Mouse (Mus musculus) heart, embryonic 11.5 days (tissue): ENCODE results near the gene Gzma. TPM values are rescaled to one million over a fixed set of nuclear protein-coding genes. Genes with fewer than 3 reads are reported as not detected.
A peak's percentile ranks its signal among the peaks of the same experiment; 100 is the strongest.

Experiments used
- ATAC-seq: fragments of 200-750 bp; cut with Nextera tagmentation; replicated peaks from 2 replicates; pipeline ENCODE4 v1.8.0; 2017; ENCODE audit warnings: moderate library complexity; ENCODE audit not compliant: insufficient number of reproducible peaks, low FRiP score, low TSS enrichment
- H3K27ac ChIP-seq: fragments of 300-500 bp; sonication (generic); 2 replicates; pipeline ENCODE4 v1.5.1; 2014; ENCODE audit warnings: mild to moderate bottlenecking, low read depth, low read length
- H3K27me3 ChIP-seq: fragments of 300-500 bp; sonication (generic); 2 replicates; pipeline ENCODE4 v1.6.1; 2014; ENCODE audit warnings: mild to moderate bottlenecking, low read length, mixed read lengths; ENCODE audit not compliant: control insufficient read depth, insufficient read depth
- H3K36me3 ChIP-seq: fragments of 300-500 bp; sonication (generic); 2 replicates; pipeline ENCODE4 v1.6.1; 2014; ENCODE audit warnings: mild to moderate bottlenecking, low read length, moderate library complexity, mixed read lengths; ENCODE audit not compliant: control insufficient read depth, insufficient read depth
- H3K4me1 ChIP-seq: fragments of 300-500 bp; sonication (generic); 2 replicates; pipeline ENCODE4 v1.6.1; 2014; ENCODE audit warnings: low read length; ENCODE audit not compliant: control insufficient read depth, insufficient read depth
- H3K4me2 ChIP-seq: fragments of 300-500 bp; sonication (generic); 2 replicates; pipeline ENCODE4 v1.6.1; 2014; ENCODE audit warnings: mild to moderate bottlenecking, moderate library complexity
- H3K4me3 ChIP-seq: fragments of 300-500 bp; sonication (generic); 2 replicates; pipeline ENCODE4 v1.5.1; 2014; ENCODE audit warnings: low read depth, low read length
- H3K9ac ChIP-seq: fragments of 300-500 bp; sonication (generic); 2 replicates; pipeline ENCODE4 v1.6.1; 2014; ENCODE audit warnings: mild to moderate bottlenecking, low read depth, low read length, moderate library complexity
- H3K9me3 ChIP-seq: fragments of 300-500 bp; sonication (generic); replicated peaks from 2 replicates; pipeline ENCODE4 v1.6.1; 2016; ENCODE audit warnings: low read length; ENCODE audit not compliant: control insufficient read depth
- WGBS: fragments of 180-500 bp; shearing (Covaris S2); extraction: QIAGEN DNeasy Blood & Tissue Kit; methylation state at CpG from one replicate; pipeline ENCODE4 v1.1.7; 2014; ENCODE audit not compliant: insufficient replicate concordance; 5-methylcytosine and 5-hydroxymethylcytosine counted together
- polyA plus RNA-seq: library from polyadenylated mRNA; unstranded; fragments of >200 nt; fragmentation: Nextera tagmentation; extraction: Ambion mirVana; gene quantifications from 2 replicates; pipeline ENCODE4 v1.2.1, GENCODE M21; 2014

The Gzma gene
- polyA plus RNA-seq, 1 experiment from 2014 or later = not detected

GRCm38 (mm10) chr13:113097011-113097410, 3.8 kb downstream of the Gzma start:
- Histone ChIP-seq H3K36me3 (no peaks in the 10 kb centered on the region), H3K9ac (no peak overlapping the region), H3K27me3 (no peaks in the 10 kb centered on the region), H3K4me2 (no peak overlapping the region), H3K9me3 (no peaks in the 10 kb centered on the region), H3K4me1 (no peaks in the 10 kb centered on the region), H3K4me3 (no peak overlapping the region), H3K27ac (no peak overlapping the region)
- no peak for ATAC-seq
- WGBS = 59% methylated on average over 3 of the region's 3 CpGs

DNA sequence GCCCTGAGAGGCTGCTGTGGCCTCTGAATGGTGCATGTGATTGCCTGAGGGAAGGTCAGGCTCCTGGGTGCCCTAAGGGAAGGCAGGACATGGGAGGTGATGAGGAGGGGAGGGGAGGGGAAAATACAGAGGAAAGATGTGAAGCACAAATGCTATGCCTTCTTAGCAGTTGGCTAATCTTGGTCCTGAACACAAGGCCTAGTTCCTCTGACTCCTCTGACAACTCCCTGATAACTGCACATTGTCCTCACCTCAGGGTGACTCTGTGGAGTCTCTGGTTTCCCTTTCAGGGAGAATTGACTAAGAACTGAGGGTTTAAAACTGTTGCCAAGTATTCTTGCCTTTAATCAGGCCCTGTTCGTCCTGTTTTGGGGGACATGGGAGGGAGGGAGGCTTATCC, 6.2 kb downstream of the Gzma start:
- no peak overlapping the region for H3K4me3 ChIP-seq
- 73% methylated on average over 1 of the region's 1 CpGs for WGBS
- H3K4me2 ChIP-seq = no peak overlapping the region
- no peaks in the 10 kb centered on the region for H3K4me1 ChIP-seq
- no peaks in the 10 kb centered on the region for H3K36me3 ChIP-seq
- H3K9me3 ChIP-seq = no peaks in the 10 kb centered on the region
- H3K27ac ChIP-seq = no peak overlapping the region
- H3K27me3 ChIP-seq = no peaks in the 10 kb centered on the region
- H3K9ac ChIP-seq = no peak overlapping the region
- no peak for ATAC-seq

DNA sequence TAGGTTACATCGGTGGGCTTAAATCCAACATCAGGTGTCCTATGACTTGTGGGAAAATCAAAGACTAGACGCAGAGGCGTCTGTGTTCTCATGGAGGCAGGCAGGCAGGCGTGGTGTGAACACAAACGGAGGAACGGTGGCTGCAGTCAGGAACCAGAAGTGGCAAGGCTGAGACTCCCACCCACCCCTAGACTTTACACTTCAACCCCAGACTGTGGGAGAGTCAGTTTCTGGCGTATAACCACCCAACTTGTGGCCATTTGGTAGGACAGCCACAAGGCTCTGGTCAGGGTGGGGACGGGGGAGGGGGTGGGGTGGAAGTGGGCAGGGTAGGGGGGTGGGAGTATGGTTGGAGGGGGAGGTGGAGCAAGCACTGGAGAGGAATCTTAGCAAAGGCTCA, 10.3 kb downstream of the Gzma start:
- WGBS = 59% methylated on average over 8 of the region's 8 CpGs
- no peak overlapping the region for H3K4me2 ChIP-seq
- H3K4me1 ChIP-seq = no peaks in the 10 kb centered on the region
- H3K27me3 ChIP-seq = no peaks in the 10 kb centered on the region
- no peak overlapping the region for H3K27ac ChIP-seq
- no peaks in the 10 kb centered on the region for H3K36me3 ChIP-seq
- no peak overlapping the region for H3K9ac ChIP-seq
- ATAC-seq = 0 out of 2 replicates have a peak, but pooled peaks have one; percentile 2
- H3K9me3 ChIP-seq = no peaks in the 10 kb centered on the region
- H3K4me3 ChIP-seq = no peak overlapping the region

- H3K4me2 ChIP-seq = no peak overlapping the region
- H3K27me3 ChIP-seq = no peaks in the 10 kb centered on the region
- 0 out of 2 replicates have a peak, but pooled peaks cover 6% of the 10 kb centered on the region for H3K4me1 ChIP-seq
- H3K4me3 ChIP-seq = no peak overlapping the region
- no peak for ATAC-seq
- 63% methylated on average over 13 of the region's 13 CpGs for WGBS
- no peaks in the 10 kb centered on the region for H3K36me3 ChIP-seq
- no peaks in the 10 kb centered on the region for H3K9me3 ChIP-seq
- no peak overlapping the region for H3K9ac ChIP-seq
- H3K27ac ChIP-seq = no peak overlapping the region
Observed at GRCm38 (mm10) chr13:113087226-113088017, 13.4 kb downstream of the Gzma start.

DNA sequence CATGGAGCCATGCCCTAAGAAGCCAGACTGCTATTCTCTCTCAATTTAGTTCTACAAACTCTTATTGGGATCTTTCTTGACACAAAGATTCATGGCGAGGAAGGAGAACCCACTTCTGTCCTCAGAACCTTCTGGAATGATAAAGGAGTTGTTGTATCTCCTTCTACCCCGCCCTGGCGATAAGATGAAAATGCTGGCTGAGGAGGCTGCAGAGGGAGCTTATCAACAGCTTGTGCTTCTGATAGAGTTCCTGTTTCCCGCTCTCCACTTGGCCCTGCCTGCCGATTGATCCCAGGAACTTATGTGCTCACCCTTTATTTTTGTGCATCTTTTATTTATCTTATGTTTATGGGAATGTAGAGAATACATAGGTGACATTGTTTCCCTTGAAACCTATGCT, 16.0 kb downstream of the Gzma start:
- Histone ChIP-seq H3K9me3 (no peaks in the 10 kb centered on the region), H3K27ac (no peak overlapping the region), H3K36me3 (no peaks in the 10 kb centered on the region), H3K4me2 (no peak overlapping the region), H3K4me3 (no peak overlapping the region), H3K27me3 (no peaks in the 10 kb centered on the region), H3K9ac (no peak overlapping the region), H3K4me1 (0 out of 2 replicates have a peak, but pooled peaks cover 6% of the 10 kb centered on the region)
- ATAC-seq = no peak
- WGBS = 13% methylated on average over 5 of the region's 5 CpGs

- Histone ChIP-seq H3K9me3 (no peaks in the 10 kb centered on the region), H3K4me3 (no peak overlapping the region), H3K27ac (no peak overlapping the region), H3K27me3 (no peaks in the 10 kb centered on the region), H3K4me1 (0 out of 2 replicates have a peak, but pooled peaks cover 6% of the 10 kb centered on the region), H3K36me3 (no peaks in the 10 kb centered on the region), H3K9ac (no peak overlapping the region), H3K4me2 (no peak overlapping the region)
- no peak for ATAC-seq
- WGBS = 61% methylated on average over 1 of the region's 1 CpGs
Observed at GRCm38 (mm10) chr13:113082101-113082500, 18.7 kb downstream of the Gzma start.

- no peak overlapping the region for H3K4me2 ChIP-seq
- H3K4me1 ChIP-seq = no peaks in the 10 kb centered on the region
- no peaks in the 10 kb centered on the region for H3K27me3 ChIP-seq
- no peaks in the 10 kb centered on the region for H3K36me3 ChIP-seq
- H3K27ac ChIP-seq = no peak overlapping the region
- no peaks in the 10 kb centered on the region for H3K9me3 ChIP-seq
- no peak overlapping the region for H3K4me3 ChIP-seq
- no peak overlapping the region for H3K9ac ChIP-seq
- ATAC-seq = no peak
- WGBS = 84% methylated on average over 9 of the region's 9 CpGs
Observed at GRCm38 (mm10) chr13:113079021-113079420, 21.8 kb downstream of the Gzma start.

GRCm38 (mm10) chr13:113064542-113064941, 36.2 kb downstream of the Gzma start:
- Histone ChIP-seq H3K4me2 (no peak overlapping the region), H3K4me1 (no peaks in the 10 kb centered on the region), H3K27ac (no peak overlapping the region), H3K9ac (no peak overlapping the region), H3K9me3 (no peaks in the 10 kb centered on the region), H3K36me3 (no peaks in the 10 kb centered on the region), H3K4me3 (no peak overlapping the region), H3K27me3 (no peaks in the 10 kb centered on the region)
- 84% methylated on average over 9 of the region's 9 CpGs for WGBS
- ATAC-seq = no peak

DNA sequence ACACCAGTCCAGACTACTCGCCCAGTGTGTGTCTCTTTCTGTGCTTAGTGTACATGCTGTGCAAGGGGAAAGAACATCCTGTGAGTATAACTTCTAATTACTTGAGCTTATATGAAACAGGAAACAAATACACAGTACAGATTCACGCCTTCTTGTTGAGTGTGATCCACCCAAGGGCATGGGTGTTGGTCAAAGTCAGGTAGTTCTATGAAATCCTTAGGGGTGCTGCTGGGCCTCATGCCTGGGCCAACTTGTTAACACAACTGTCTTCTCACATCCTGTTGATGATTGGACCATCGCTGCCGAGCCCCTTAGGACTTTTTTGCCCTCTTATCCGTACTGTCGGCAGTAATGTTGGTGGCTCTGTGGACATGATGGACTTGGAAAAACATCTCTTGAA, 39.0 kb downstream of the Gzma start:
- Histone ChIP-seq H3K9me3 (no peaks in the 10 kb centered on the region), H3K4me1 (no peaks in the 10 kb centered on the region), H3K4me2 (no peak overlapping the region), H3K36me3 (no peaks in the 10 kb centered on the region), H3K9ac (no peak overlapping the region), H3K27me3 (no peaks in the 10 kb centered on the region), H3K27ac (no peak overlapping the region), H3K4me3 (no peak overlapping the region)
- WGBS = 76% methylated on average over 6 of the region's 6 CpGs
- ATAC-seq = no peak
